Mouse (Mus musculus): ENCODE data around the gene Hlcs. TPM values are rescaled to one million over a fixed set of nuclear protein-coding genes. Genes with fewer than 3 reads are reported as not detected.

The Hlcs gene
- polyA plus RNA-seq, 2 experiments from 2014 or later, result 6.4 to 7.9 TPM

GRCm38 (mm10) chr16:94195913-94196312, 117.5 kb downstream of the Hlcs start:
- no peak for ATAC-seq

- ATAC-seq, result no peak
These were observed 121.7 kb downstream of the Hlcs start for GRCm38 (mm10) chr16:94191379-94192315.

- no peak for ATAC-seq
These were observed 123.1 kb downstream of the Hlcs start for GRCm38 (mm10) chr16:94190256-94190655.

- no peak for ATAC-seq
These were observed 126.8 kb downstream of the Hlcs start for GRCm38 (mm10) chr16:94186526-94186925.

GRCm38 (mm10) chr16:94185430-94185829, 127.9 kb downstream of the Hlcs start:
- peak; percentile 98 for ATAC-seq

DNA sequence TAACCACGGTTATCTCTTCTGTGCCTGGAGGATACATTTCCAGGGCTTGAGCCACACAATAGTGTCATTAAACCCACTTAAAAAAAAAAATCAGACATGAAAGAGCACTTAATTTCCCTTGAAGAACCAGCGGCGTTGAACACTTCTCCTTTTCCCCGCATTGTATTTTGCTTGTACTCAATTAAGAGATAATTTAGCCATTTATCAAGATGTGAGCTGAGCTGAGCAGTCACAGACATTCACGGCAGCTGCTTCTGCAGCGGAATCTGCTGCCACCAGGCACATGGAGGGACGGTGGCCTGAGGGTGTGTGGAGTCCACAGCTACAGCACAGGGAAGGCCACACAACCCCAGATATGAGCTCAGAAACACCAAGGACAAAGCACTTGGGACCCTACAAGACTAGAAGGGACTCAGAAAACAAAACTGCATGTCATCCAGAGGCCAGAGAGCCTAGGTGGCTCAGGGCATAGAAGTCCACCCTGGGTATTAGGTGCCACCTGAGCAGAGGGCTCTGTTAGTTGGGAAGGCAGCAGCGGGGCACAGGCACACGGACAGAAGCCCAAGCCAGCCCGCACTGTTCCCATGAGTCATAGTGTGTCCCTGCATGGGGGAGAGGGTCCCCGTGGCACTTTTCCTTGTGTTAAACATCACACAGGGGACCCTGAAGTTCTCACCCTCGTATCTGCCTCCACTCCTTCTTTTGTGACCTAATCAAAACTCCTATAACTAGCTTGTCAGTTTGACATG, 133.1 kb downstream of the Hlcs start:
- ATAC-seq, result no peak

DNA sequence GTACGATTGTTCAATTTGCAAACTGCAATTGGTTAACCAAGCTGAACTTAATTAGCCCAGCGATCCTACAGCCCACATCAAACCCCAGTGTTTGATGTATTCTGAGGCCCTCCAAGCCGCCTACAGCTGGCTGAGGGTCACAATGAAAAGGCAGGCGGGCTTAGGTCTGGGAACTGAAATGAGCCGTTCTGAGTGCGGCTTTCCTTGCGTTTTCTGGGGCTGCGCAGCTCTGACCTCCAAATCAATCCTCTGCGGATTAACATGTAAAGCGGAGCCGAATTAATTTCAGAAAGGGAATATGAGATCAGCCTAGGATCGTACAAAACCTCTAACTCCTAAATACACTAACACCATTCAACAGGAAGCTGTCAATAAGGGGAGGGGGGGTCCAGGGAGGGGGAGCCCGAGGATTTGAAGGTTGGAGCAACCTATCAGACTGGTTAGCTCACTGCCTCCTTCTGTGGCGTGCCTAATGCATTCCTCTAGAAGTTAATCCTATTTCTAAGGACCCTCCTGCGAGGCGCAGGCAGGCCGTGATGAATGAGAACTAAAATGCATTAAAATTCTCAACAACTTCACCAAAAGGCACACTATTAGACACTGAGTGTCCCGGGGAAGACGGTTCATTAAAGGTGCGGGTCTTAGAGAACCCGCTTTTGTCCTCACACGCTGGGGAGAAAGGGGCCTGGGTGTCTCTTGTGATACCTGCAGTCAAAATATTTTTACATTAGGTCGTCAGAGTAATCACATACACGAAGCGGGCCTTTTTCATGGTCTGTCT, 133.8 kb downstream of the Hlcs start:
- ATAC-seq, result no peak

DNA sequence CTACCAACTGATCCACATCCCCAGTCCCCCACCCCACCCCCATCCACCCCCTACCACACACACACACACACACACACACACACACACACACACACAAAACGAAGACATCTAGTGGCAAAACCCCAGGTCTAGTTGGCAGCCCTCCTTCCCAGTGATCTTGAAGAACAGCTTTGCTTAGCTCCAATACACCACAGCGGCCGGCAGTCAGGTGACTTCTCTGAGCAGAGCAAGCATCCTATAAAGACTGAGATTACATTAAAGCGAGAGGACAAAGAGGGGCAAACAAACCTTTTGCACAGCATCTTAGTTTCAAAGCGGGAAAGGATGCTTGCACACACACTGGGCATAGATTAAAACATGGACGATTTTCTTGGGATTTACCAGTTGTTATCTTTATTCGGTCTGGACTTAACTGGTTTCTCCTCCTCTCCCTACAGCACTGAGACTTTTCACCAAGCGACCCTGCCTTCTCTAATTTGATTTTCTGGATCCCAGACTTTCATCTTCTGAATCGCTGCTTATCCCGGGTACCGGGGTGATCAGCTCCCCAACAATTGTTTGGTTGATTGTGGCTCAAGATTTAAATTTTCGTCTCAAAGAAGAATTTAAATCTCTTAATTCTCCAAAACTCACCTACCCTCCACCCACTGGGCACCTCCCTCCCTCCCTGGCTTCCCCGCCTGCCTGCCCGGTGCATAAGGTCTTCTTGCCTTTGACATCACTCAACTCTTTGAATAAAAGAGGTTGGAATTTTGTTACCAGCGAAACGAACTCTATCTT, 134.7 kb downstream of the Hlcs start:
- no peak for ATAC-seq

DNA sequence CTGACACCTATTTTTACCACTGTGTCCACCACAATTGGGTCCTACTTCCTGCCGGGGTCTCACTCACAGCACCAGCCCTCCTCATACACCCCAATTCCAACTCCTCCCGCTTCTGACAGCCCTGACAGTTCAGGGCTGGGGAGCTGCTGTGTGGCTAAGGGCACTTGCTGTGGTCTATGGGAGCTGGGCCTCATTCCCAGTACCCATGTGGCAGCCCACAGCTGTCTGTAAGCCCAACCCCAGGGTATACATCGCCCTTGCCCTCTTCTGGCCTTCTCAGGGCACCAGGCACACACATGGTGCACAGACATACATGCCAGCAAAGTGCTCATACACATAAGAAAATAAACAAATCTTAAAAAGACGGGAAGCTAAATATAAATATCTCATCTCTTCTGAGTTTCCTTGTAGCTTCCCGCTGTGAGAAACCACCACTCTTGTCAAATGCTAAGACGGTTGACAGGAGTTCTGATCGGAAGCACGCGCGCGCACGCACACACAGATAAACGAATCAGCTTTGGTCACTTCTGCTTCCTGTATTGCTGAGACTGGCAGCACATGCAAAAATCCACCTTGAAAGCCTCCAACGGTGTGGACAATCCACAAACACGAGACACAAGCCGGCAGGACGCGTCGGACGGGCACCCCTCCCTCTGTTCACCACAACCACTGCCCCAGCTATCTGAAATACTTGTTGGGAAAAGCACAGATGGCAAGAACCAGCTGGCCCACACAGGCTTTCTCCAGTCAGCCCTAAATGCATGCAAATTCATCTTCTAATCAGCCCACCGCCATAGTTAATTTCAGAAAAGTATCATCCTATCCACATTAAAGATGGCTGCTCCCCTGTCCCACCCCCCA, 136.1 kb downstream of the Hlcs start:
- no peak for ATAC-seq

DNA sequence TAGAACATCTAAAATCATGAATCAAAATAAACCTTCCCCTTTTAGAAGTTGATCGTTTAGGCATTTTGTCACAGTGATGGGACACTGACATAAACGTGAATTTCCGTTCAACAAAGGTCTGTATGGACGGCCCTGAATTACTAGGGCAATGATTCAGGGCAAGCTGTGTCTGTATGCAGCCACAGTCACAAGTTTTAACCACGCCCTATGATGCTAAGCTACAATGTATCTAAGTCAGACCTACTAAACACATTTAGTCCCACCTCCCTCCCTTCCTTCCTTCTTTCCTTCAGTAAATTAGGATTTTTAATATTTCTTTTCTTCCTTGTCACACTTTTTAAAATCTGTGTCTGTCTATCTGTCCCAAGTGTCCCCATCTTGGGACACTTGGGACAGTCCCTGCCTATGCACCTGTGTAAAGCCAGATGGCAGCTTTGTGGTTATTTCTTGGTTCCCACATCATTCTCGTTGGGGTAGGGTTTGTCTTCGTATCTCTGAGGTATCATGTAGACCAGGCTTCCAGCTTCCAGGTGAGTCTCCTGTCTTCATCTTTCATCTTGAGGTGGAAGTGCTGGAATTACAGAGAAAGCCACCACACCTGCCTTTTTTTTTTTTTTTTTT, 137.9 kb downstream of the Hlcs start:
- no peak for ATAC-seq

DNA sequence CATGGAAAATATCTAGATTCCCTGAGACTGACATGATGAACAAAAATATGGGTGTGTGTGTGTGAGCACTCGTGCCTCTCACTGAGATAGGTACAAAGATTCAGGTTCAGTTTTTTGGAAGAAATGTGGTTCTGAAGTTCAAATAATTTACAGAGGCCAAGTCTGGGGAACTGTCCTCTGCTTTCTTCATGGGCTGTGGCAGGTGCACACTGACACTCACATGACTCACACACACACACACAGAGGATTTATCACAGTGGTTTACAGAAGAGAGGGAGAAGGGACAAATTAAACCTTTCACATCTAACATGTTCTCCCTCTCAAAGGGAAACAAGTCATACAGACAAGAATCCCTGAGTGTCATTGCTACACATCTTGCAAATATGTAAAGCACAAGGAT, 140.0 kb downstream of the Hlcs start:
- no peak for ATAC-seq

- ATAC-seq, result no peak
These were observed 143.2 kb downstream of the Hlcs start for GRCm38 (mm10) chr16:94170218-94170617.

DNA sequence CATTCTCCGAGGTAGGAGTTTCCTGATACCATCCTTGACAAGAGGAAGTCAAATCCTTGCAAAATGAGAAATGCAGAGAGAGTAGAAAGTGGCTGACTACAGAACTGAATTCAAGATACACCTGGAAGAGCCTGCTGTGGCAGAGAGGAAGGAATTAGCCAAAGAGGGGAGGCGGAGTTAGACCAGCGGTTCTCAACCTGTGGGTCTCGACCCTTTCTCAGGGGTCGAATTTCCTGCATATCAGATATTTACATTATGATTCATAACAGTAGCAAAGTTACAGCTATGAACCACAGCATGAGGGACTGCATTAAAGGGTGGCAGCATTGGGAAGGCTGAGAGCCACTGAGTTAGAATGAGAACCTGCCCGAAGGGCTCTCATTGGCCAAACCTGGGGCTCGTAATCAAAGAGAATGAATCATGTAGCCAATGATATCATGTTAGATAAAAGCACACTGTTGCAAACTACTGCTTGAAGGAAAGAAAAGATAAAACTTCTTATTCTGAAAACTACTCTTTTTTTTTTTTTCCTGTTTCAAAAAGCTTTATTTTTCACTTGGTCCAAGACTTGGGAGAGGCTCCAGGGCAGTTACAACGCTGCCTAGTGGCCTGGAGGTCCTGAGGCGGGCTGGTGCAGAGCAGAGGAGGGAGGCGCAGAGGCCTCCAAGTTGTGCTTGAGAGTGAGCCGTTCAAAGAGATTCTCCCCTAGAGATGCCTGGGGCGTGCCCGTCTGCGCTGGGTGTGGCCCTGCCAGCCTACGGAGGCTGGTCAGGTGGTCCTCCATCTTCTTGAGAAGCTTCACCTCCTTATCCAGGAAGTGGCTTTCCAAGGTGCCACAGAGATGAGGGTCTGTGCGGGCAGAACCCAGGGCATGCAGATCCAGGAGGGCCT, 144.5 kb downstream of the Hlcs start:
- ATAC-seq, result no peak

GRCm38 (mm10) chr16:94164978-94165377, 148.4 kb downstream of the Hlcs start:
- no peak for ATAC-seq

- no peak for ATAC-seq
These were observed 149.1 kb downstream of the Hlcs start for GRCm38 (mm10) chr16:94164236-94164635.

GRCm38 (mm10) chr16:94163051-94163450, 150.3 kb downstream of the Hlcs start:
- ATAC-seq, result no peak

DNA sequence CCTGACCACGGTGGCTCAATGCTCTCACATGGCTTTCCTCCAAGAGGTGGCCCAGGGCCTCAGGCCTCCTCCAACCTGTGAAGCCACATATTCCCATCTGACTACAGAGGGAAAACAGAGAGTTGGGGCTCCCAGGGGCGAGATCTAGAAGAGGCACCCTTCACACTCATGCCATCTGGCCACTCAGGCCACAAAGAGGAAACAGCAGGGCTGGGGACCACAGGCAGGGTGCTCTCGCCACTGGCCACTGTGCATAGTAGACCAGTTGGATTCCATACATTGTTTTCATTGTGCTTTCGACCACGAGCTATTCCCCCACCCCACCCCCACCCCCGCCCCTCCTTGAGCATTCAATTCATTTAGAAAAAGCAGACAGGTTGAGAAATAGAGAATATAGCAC, 151.4 kb downstream of the Hlcs start:
- ATAC-seq, result no peak

GRCm38 (mm10) chr16:94157819-94158218, 155.6 kb downstream of the Hlcs start:
- no peak for ATAC-seq

- ATAC-seq, result no peak
These were observed 158.2 kb downstream of the Hlcs start for GRCm38 (mm10) chr16:94155041-94155653.

All from activated CD4-positive, CD25-positive, alpha-beta regulatory T cell, adult 4 months (primary cell).